Mouse (Mus musculus) midbrain, postnatal 0 days (tissue): ENCODE measurements around the gene Pgm3. TPM values are rescaled to one million over a fixed set of nuclear protein-coding genes. Genes with fewer than 3 reads are reported as not detected.

ENCODE experiments used
- ATAC-seq: fragments of 200-750 bp; cut with Nextera tagmentation; 2 replicates; pipeline ENCODE4 v1.8.0; 2017; ENCODE audit warnings: moderate number of reproducible peaks, mild to moderate bottlenecking, moderate TSS enrichment, moderate library complexity; ENCODE audit not compliant: low FRiP score
- DNase-seq: peaks from one replicate; pipeline ENCODE4 v3.0.0-alpha.2; 2015; ENCODE audit warnings: low spot score
- H3K27ac ChIP-seq: fragments of 300-500 bp; sonication (generic); 2 replicates; pipeline ENCODE4 v1.5.1; 2014; ENCODE audit warnings: low read depth, mild to moderate bottlenecking, low read length, mixed read lengths
- H3K27me3 ChIP-seq: fragments of 300-500 bp; sonication (generic); 2 replicates; pipeline ENCODE4 v1.6.1; 2014; ENCODE audit warnings: low read length, control low read depth, mixed read lengths; ENCODE audit not compliant: insufficient read depth
- H3K36me3 ChIP-seq: fragments of 300-500 bp; sonication (generic); 2 replicates; pipeline ENCODE4 v1.6.1; 2014; ENCODE audit warnings: low read length, control low read depth, mixed read lengths; ENCODE audit not compliant: insufficient read depth
- H3K4me1 ChIP-seq: fragments of 300-500 bp; sonication (generic); 2 replicates; pipeline ENCODE4 v1.6.1; 2014; ENCODE audit warnings: mild to moderate bottlenecking, control low read depth, antibody characterized with exemption, low read length, mixed read lengths; ENCODE audit not compliant: insufficient read depth
- H3K4me2 ChIP-seq: fragments of 300-500 bp; sonication (generic); 2 replicates; pipeline ENCODE4 v1.6.1; 2014; ENCODE audit warnings: low read depth, mild to moderate bottlenecking, low read length, mixed read lengths; ENCODE audit not compliant: poor library complexity, severe bottlenecking
- H3K4me3 ChIP-seq: fragments of 300-500 bp; sonication (generic); 2 replicates; pipeline ENCODE4 v1.5.1; 2014; ENCODE audit warnings: low read depth, mild to moderate bottlenecking, low read length, moderate library complexity
- H3K9ac ChIP-seq: fragments of 300-500 bp; sonication (generic); replicated peaks from 2 replicates; pipeline ENCODE4 v1.6.1; 2014; ENCODE audit warnings: mild to moderate bottlenecking, low read length, moderate library complexity, mixed read lengths; ENCODE audit not compliant: poor library complexity, severe bottlenecking
- H3K9me3 ChIP-seq: fragments of 300-500 bp; sonication (generic); 2 replicates; pipeline ENCODE4 v1.6.1; 2016; ENCODE audit warnings: low read length, control low read depth
- CTCF ChIP-seq: IDR thresholded peaks from 2 replicates; pipeline ENCODE4 v1.5.1; 2016; ENCODE audit warnings: antibody characterized with exemption, mild to moderate bottlenecking
- WGBS: fragments of 180-500 bp; shearing (Covaris S2); extraction: QIAGEN DNeasy Blood & Tissue Kit; methylation state at CpG from one replicate; pipeline ENCODE4 v1.1.7; 2014; 5-methylcytosine and 5-hydroxymethylcytosine counted together
- polyA plus RNA-seq: library from polyadenylated mRNA; unstranded; fragments of >200 nt; fragmentation: Nextera tagmentation; extraction: Ambion mirVana; gene quantifications from 2 replicates; pipeline ENCODE4 v1.2.1, GENCODE M21; 2015
- total RNA-seq: library from RNA; depleted of rRNA; stranded (reverse); fragments of >200 nt; gene quantifications from 2 replicates; pipeline ENCODE4 v1.2.3, GENCODE M21; 2014

The Pgm3 gene
- total and polyA plus RNA-seq, 2 experiments from 2014 or later: 20.9 to 25.5 TPM

DNA sequence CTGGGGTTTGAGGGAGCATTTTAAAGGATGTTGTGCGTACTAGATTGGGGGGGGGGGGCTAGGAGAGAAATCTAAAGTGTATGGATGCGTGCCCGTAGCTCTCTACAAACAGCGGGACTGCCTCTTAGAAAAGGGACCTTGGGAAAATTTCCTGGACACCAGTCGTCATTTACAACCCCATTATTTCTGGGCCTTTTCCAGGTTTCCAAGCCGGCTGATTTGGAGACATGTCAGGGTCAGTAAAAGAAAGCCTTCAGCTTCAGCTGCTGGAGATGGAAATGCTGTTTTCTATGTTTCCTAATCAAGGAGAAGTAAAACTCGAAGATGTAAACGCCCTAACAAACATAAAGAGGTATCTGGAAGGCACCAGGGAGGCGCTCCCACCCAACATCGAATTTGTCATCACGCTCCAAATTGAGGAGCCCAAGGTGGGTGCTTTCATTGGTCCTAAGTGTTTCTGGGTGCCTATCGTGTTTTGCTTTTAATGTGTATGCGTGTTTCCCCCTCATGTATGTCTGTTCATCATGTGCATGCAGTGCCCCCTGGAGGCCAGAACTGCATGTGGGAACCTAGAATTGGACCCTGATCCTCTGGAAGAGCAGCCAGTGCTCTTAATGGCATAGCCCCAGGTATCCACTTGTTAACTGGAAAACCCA is 1.1 kb upstream of the Pgm3 start:
- Histone ChIP-seq H3K4me2 (peak overlapping the region; percentile 98), H3K9me3 (no peaks in the 10 kb centered on the region), H3K36me3 (peaks cover 4% of the 10 kb centered on the region), H3K4me3 (peak overlapping the region; percentile 73), H3K9ac (peak overlapping the region; percentile 86), H3K4me1 (peaks cover 7% of the 10 kb centered on the region; the same call in 1 of the 2 replicates), H3K27ac (peak overlapping the region; percentile 70; the same call in 1 of the 2 replicates), H3K27me3 (no peaks in the 10 kb centered on the region)
- TF ChIP-seq CTCF: peak; percentile 88
- 7% methylated on average over 13 of the region's 13 CpGs for WGBS
- DNase-seq (peak; percentile 80), ATAC-seq (no peak; the same call in 1 of the 2 replicates)

DNA sequence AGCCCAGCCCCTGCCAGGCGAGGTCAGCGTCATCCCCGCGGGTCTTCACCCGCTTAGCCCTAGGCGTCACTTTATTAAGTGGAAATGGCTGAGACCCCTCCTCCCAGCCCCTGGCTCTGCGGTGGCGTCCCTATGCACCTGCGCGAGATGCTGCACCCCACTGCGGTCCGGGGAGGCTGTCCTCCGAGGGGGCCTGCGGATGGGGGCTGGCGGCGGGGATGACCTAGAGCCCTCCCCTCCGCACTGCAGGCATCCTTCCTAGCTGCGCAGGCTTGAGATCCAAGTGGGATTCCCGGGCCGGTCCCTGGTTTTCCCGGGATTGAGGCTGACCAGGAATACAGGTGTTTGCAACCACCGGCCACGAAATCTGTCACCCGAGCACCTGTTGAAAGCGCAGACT is 554 bp upstream of the Pgm3 start:
- peak overlapping the region; percentile 98 for H3K4me2 ChIP-seq
- DNase-seq (peak; percentile 22), ATAC-seq (peak; percentile 64)
- no peaks in the 10 kb centered on the region for H3K9me3 ChIP-seq
- no peak for TF ChIP-seq CTCF
- H3K36me3 ChIP-seq: peaks cover 4% of the 10 kb centered on the region
- H3K27ac ChIP-seq: peak overlapping the region; percentile 70
- H3K4me1 ChIP-seq: peaks cover 7% of the 10 kb centered on the region; the same call in 1 of the 2 replicates
- H3K9ac ChIP-seq: peak overlapping the region; percentile 86
- 1% methylated on average over 25 of the region's 25 CpGs for WGBS
- peak overlapping the region; percentile 73 for H3K4me3 ChIP-seq
- H3K27me3 ChIP-seq: no peaks in the 10 kb centered on the region

DNA sequence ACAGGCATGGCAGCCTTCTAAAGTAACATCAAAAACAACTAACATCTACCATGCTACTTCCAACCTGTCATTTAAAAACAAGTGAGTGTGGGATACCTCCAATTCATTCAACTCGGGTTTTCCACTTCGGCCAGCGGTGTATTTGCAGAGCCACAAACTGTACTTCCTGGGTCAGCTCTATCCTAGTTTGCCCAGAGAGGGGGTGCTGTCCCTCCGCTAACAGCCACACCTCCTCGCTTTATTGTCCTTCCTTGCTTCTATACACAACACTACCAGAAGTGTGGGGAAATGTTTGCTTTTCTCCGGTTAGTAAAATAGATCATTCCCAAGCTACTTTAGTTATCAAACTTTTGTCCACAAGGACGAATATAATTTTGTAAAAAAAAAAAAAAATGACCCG is 696 bp downstream of the Pgm3 start:
- ATAC-seq: no peak
- peak overlapping the region; percentile 73 for H3K4me3 ChIP-seq
- H3K4me1 ChIP-seq: peaks cover 7% of the 10 kb centered on the region; the same call in 1 of the 2 replicates
- WGBS: 18% methylated on average over 8 of the region's 8 CpGs
- H3K9ac ChIP-seq: peak overlapping the region; percentile 59
- peak; percentile 22 for TF ChIP-seq CTCF
- H3K27ac ChIP-seq: no peak overlapping the region
- H3K36me3 ChIP-seq: peaks cover 4% of the 10 kb centered on the region
- no peak for DNase-seq
- H3K4me2 ChIP-seq: peak overlapping the region; percentile 98
- H3K27me3 ChIP-seq: no peaks in the 10 kb centered on the region
- H3K9me3 ChIP-seq: no peaks in the 10 kb centered on the region

DNA sequence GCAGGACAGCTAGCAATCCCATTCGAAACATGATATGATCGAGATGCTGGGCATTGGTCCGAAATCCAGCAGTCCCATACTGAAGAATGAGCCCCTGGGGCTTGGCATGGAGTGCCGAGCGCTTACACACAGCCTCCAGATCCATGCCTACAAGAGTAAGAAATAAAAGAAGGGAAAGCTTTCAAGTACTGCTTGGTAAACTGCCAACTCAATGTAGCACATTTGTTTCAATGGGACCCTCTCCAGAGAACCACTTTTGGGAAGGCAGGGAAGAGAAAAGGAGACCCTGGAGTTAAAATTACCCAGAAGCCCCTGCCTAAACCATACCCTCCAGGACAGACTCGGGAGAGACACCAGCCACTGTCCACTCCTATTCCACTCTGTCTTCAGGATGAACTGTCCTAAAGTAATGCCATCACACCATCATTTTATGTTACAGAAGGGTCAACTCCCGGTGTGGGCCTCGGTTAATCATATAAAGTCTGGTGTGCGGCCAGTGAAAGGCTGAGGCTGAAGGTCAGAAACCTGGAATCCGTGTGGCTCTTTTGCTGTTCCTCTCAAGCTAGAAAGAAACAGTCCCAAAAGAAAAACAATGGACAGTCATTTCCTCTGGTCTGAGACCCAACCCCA is 1.3 kb downstream of the Pgm3 start:
- Histone ChIP-seq H3K4me2 (peak overlapping the region; percentile 98), H3K4me1 (peaks cover 7% of the 10 kb centered on the region; the same call in 1 of the 2 replicates), H3K27me3 (no peaks in the 10 kb centered on the region), H3K4me3 (peak overlapping the region; percentile 73), H3K9me3 (no peaks in the 10 kb centered on the region), H3K9ac (no peak overlapping the region; the same call in 1 of the 2 replicates), H3K27ac (no peak overlapping the region), H3K36me3 (peaks cover 7% of the 10 kb centered on the region)
- no peak for ATAC-seq
- TF ChIP-seq CTCF: no peak
- peak; percentile 21 for DNase-seq
- 78% methylated on average over 10 of the region's 10 CpGs for WGBS

DNA sequence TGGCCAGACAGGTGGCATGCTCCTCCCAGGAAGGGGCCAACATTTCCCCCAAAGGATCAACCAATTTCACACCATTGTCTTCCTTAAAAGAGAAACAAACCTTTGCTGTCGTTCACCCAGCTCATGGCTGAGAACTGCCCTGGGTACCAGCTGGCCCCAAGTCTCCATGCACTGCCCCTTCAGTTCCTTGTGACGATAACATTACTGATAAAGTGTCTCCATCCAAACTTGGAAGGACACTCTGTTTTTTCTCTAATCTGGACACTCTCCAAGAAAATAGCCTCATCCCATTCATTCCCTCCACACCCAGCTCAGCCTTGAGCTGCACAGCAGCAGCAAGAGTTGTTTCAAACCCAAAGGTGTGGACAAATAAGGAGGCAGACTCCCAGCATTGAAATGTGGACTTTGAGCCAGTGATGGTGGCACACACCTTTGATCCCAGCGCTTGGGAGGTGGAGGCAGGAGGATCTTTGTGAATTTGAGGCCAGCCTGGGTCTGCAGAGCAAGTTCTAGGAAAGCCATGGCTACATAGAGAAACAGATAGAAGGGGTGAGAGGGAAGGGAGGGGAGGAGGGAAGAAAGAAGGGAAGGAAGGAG is 2.2 kb downstream of the Pgm3 start:
- WGBS: 83% methylated on average over 3 of the region's 3 CpGs
- no peak for DNase-seq
- TF ChIP-seq CTCF: no peak
- no peak overlapping the region for H3K9ac ChIP-seq
- no peaks in the 10 kb centered on the region for H3K27me3 ChIP-seq
- no peak for ATAC-seq
- peaks cover 7% of the 10 kb centered on the region; the same call in 1 of the 2 replicates for H3K4me1 ChIP-seq
- no peak overlapping the region for H3K4me3 ChIP-seq
- H3K27ac ChIP-seq: no peak overlapping the region
- H3K36me3 ChIP-seq: peaks cover 16% of the 10 kb centered on the region
- no peak overlapping the region for H3K4me2 ChIP-seq
- H3K9me3 ChIP-seq: no peaks in the 10 kb centered on the region

DNA sequence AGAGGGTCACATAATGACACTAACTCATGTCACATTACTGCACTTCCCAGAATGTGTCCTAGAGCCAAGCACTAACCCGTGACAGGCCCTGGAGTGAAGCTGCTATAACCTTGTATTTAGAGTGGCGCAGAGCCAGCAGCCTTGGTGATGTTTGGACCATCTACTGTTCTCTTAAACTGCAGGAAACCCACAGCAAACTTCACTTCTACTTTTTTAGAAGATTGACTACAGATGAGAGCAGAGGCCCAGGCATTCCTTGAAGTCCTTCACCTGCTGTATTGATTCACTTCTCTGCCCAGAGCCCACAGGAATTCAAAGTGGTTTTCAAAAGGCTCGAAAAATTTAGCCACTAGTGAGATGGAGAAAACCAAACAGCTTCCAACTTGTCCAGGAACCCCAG is 11.1 kb downstream of the Pgm3 start:
- no peak overlapping the region for H3K9ac ChIP-seq
- no peaks in the 10 kb centered on the region for H3K9me3 ChIP-seq
- H3K27ac ChIP-seq: no peak overlapping the region
- no peak for DNase-seq
- H3K4me2 ChIP-seq: no peak overlapping the region
- no peaks in the 10 kb centered on the region for H3K4me1 ChIP-seq
- H3K36me3 ChIP-seq: peaks cover 63% of the 10 kb centered on the region
- TF ChIP-seq CTCF: no peak
- no peak for ATAC-seq
- no peaks in the 10 kb centered on the region for H3K27me3 ChIP-seq
- 92% methylated on average over 3 of the region's 3 CpGs for WGBS
- H3K4me3 ChIP-seq: no peak overlapping the region
